Mouse (Mus musculus) layer of hippocampus, adult 9-10 months (tissue): ENCODE results near the gene Cbr4.

Experiments
- DNase-seq: peaks from one replicate; pipeline ENCODE4 v3.0.0; 2022; ENCODE audit warnings: low spot score

Gene Cbr4

GRCm38 (mm10) chr8:61487597-61488156, at the start of gene Cbr4:
Cbr4 (plus strand) TSS chr8:61487734.
- DNase-seq: peak; percentile 91

GRCm38 (mm10) chr8:61442988-61443387, 44.5 kb upstream of the Cbr4 start:
- DNase-seq: no peak

GRCm38 (mm10) chr8:61444358-61444757, 43.2 kb upstream of the Cbr4 start:
- no peak for DNase-seq

- no peak for DNase-seq
These were observed 41.2 kb upstream of the Cbr4 start for GRCm38 (mm10) chr8:61446329-61446728.

GRCm38 (mm10) chr8:61448100-61448499, 39.4 kb upstream of the Cbr4 start:
- no peak for DNase-seq

GRCm38 (mm10) chr8:61448881-61449280, 38.7 kb upstream of the Cbr4 start:
- no peak for DNase-seq

- no peak for DNase-seq
These were observed 36.5 kb upstream of the Cbr4 start for GRCm38 (mm10) chr8:61450916-61451575.

GRCm38 (mm10) chr8:61451721-61452337, 35.7 kb upstream of the Cbr4 start:
- no peak for DNase-seq

- no peak for DNase-seq
These were observed 27.8 kb upstream of the Cbr4 start for GRCm38 (mm10) chr8:61459763-61460162.

GRCm38 (mm10) chr8:61462221-61462620, 25.3 kb upstream of the Cbr4 start:
- DNase-seq: no peak

GRCm38 (mm10) chr8:61464393-61464792, 23.1 kb upstream of the Cbr4 start:
- DNase-seq: no peak

GRCm38 (mm10) chr8:61466696-61467552, 20.6 kb upstream of the Cbr4 start:
- DNase-seq: no peak

GRCm38 (mm10) chr8:61467553-61467815, 20.1 kb upstream of the Cbr4 start:
- no peak for DNase-seq

- no peak for DNase-seq
These were observed 17.3 kb upstream of the Cbr4 start for GRCm38 (mm10) chr8:61470213-61470612.

GRCm38 (mm10) chr8:61475251-61475673, 12.3 kb upstream of the Cbr4 start:
- no peak for DNase-seq

- DNase-seq: no peak
These were observed 11.4 kb upstream of the Cbr4 start for GRCm38 (mm10) chr8:61476160-61476559.

- DNase-seq: no peak
These were observed 9.4 kb upstream of the Cbr4 start for GRCm38 (mm10) chr8:61478150-61478549.

- DNase-seq: no peak
These were observed 8.7 kb upstream of the Cbr4 start for GRCm38 (mm10) chr8:61478793-61479192.

GRCm38 (mm10) chr8:61479506-61480214, 7.9 kb upstream of the Cbr4 start:
- peak; percentile 12 for DNase-seq

GRCm38 (mm10) chr8:61480260-61480967, 7.1 kb upstream of the Cbr4 start:
- DNase-seq: no peak

GRCm38 (mm10) chr8:61486923-61487529, 508 bp upstream of the Cbr4 start:
- DNase-seq: no peak
